Mouse (Mus musculus): ENCODE data around the gene Cpt1c. TPM values are rescaled to one million over a fixed set of nuclear protein-coding genes. Genes with fewer than 3 reads are reported as not detected.

Gene Cpt1c
- total RNA-seq (2023): 0.76 TPM

GRCm38 (mm10) chr7:44974383-44975116 lies at the start of gene Cpt1c:
TSS of gene Cpt1c (minus strand) at chr7:44974851.

GRCm38 (mm10) chr7:45017242-45018061 lies 42.8 kb upstream of the Cpt1c start, which contains the start of gene Rras:
TSS of gene Rras (plus strand) at chr7:45017961.

GRCm38 (mm10) chr7:45015957-45016612 lies 41.4 kb upstream of the Cpt1c start, which contains the start of gene Scaf1:
TSS of gene Scaf1 (minus strand) at chr7:45016363.

GRCm38 (mm10) chr7:44998501-44998955 lies 23.9 kb upstream of the Cpt1c start, which contains the start of gene Bcl2l12:
TSS of gene Bcl2l12 (minus strand) at chr7:44998712.

GRCm38 (mm10) chr7:44997231-44997939 lies 22.7 kb upstream of the Cpt1c start, which contains the start of gene Irf3:
TSS of gene Irf3 (plus strand) at chr7:44997648.

GRCm38 (mm10) chr7:44986192-44986878 lies 11.7 kb upstream of the Cpt1c start, which contains the start of gene Prmt1:
TSS of gene Prmt1 (minus strand) at chr7:44986568.

GRCm38 (mm10) chr7:44942904-44943303 lies 31.7 kb downstream of the Cpt1c start, which contains the start of gene Tsks:
TSS of gene Tsks (plus strand) at chr7:44943204.

GRCm38 (mm10) chr7:44929204-44930151 lies 45.2 kb downstream of the Cpt1c start, which contains the start of gene Ap2a1:
TSS of gene Ap2a1 (minus strand) at chr7:44929496.

Other genes with a start within 250 kb of the Cpt1c start
- 70.7 TPM for gene Vrk3, start 226.4 kb downstream of the Cpt1c start, total RNA-seq (2023)
- 0.88 TPM for gene Zfp473, start 223.8 kb downstream of the Cpt1c start, total RNA-seq (2023)
- gene Nup62, start 158.8 kb downstream of the Cpt1c start, total RNA-seq (2023): 30.5 TPM
- 11.5 TPM for gene Il4i1, start 158.5 kb downstream of the Cpt1c start, total RNA-seq (2023)
- 5.1 TPM for gene Atf5, start 158.2 kb downstream of the Cpt1c start, total RNA-seq (2023)
- 40.7 TPM for gene Akt1s1, start 125.9 kb downstream of the Cpt1c start, total RNA-seq (2023)
- gene Tbc1d17, start 125.8 kb downstream of the Cpt1c start, total RNA-seq (2023): 102 TPM
- gene Pnkp, start 117.7 kb downstream of the Cpt1c start, total RNA-seq (2023): 51.4 TPM
- 17.6 TPM for gene Ptov1, start 105.1 kb downstream of the Cpt1c start, total RNA-seq (2023)
- 74.7 TPM for gene Med25, start 82.1 kb downstream of the Cpt1c start, total RNA-seq (2023)
- gene Fuz, start 78.8 kb downstream of the Cpt1c start, total RNA-seq (2023): 18.1 TPM
- 71.6 TPM for gene Ap2a1, start 45.4 kb downstream of the Cpt1c start, total RNA-seq (2023)
- gene Tsks, start 31.6 kb downstream of the Cpt1c start, total RNA-seq (2023): not detected
- gene Prmt1, start 11.7 kb upstream of the Cpt1c start, total RNA-seq (2023): 116 TPM
- gene Irf3, start 22.8 kb upstream of the Cpt1c start, total RNA-seq (2023): 134 TPM
- 12.2 TPM for gene Bcl2l12, start 23.9 kb upstream of the Cpt1c start, total RNA-seq (2023)
- gene Scaf1, start 41.5 kb upstream of the Cpt1c start, total RNA-seq (2023): 92.7 TPM
- gene Rras, start 43.1 kb upstream of the Cpt1c start, total RNA-seq (2023): 5.5 TPM
- 68.4 TPM for gene Prr12, start 78.0 kb upstream of the Cpt1c start, total RNA-seq (2023)
- gene Nosip, start 87.6 kb upstream of the Cpt1c start, total RNA-seq (2023): 75.9 TPM
- gene Prrg2, start 87.8 kb upstream of the Cpt1c start, total RNA-seq (2023): 1.5 TPM
- gene Rcn3, start 117.4 kb upstream of the Cpt1c start, total RNA-seq (2023): 6.3 TPM
- gene Fcgrt, start 129.0 kb upstream of the Cpt1c start, total RNA-seq (2023): 16.1 TPM
- 3,007 TPM for gene Rps11, start 149.6 kb upstream of the Cpt1c start, total RNA-seq (2023)
- 5,416 TPM for gene Rpl13a, start 153.9 kb upstream of the Cpt1c start, total RNA-seq (2023)
- gene Gm45713, start 161.4 kb upstream of the Cpt1c start, total RNA-seq (2023): not detected
- 212 TPM for gene Flt3l, start 161.6 kb upstream of the Cpt1c start, total RNA-seq (2023)
- gene Pih1d1, start 179.5 kb upstream of the Cpt1c start, total RNA-seq (2023): 31.0 TPM
- 51.1 TPM for gene Aldh16a1, start 179.7 kb upstream of the Cpt1c start, total RNA-seq (2023)
- not detected for gene Slc17a7, start 189.1 kb upstream of the Cpt1c start, total RNA-seq (2023)
- not detected for gene Gfy, start 204.7 kb upstream of the Cpt1c start, total RNA-seq (2023)
- not detected for gene Pth2, start 206.1 kb upstream of the Cpt1c start, total RNA-seq (2023)
- not detected for gene Ccdc155, start 230.0 kb upstream of the Cpt1c start, total RNA-seq (2023)
- gene Dkkl1, start 237.3 kb upstream of the Cpt1c start, total RNA-seq (2023): not detected
- gene Tead2, start 240.9 kb upstream of the Cpt1c start, total RNA-seq (2023): not detected

Data from CD4-positive naive resting alpha-beta T cell, adult 76 days (primary cell).